Mouse (Mus musculus) intestine, embryonic 15.5 days (tissue): ENCODE results near the gene Serpinb1c. TPM values are rescaled to one million over a fixed set of nuclear protein-coding genes. Genes with fewer than 3 reads are reported as not detected.

ENCODE experiments used
- ATAC-seq: fragments of 200-750 bp; cut with Nextera tagmentation; 2 replicates; pipeline ENCODE4 v1.8.0; 2017; ENCODE audit warnings: moderate TSS enrichment, moderate library complexity
- H3K27ac ChIP-seq: fragments of 300-500 bp; sonication (generic); 2 replicates; pipeline ENCODE4 v1.5.1; 2015; ENCODE audit warnings: mild to moderate bottlenecking, inconsistent platforms
- H3K27me3 ChIP-seq: fragments of 300-500 bp; sonication (generic); replicated peaks from 2 replicates; pipeline ENCODE4 v1.6.1; 2015; ENCODE audit warnings: inconsistent platforms
- H3K36me3 ChIP-seq: fragments of 300-500 bp; sonication (generic); 2 replicates; pipeline ENCODE4 v1.6.1; 2015; ENCODE audit warnings: inconsistent platforms
- H3K4me1 ChIP-seq: fragments of 300-500 bp; sonication (generic); replicated peaks from 2 replicates; pipeline ENCODE4 v1.6.1; 2015; ENCODE audit warnings: inconsistent platforms
- H3K4me2 ChIP-seq: fragments of 300-500 bp; sonication (generic); replicated peaks from 2 replicates; pipeline ENCODE4 v1.6.1; 2015; ENCODE audit warnings: mild to moderate bottlenecking, inconsistent platforms
- H3K4me3 ChIP-seq: fragments of 300-500 bp; sonication (generic); replicated peaks from 2 replicates; pipeline ENCODE4 v1.5.1; 2015; ENCODE audit warnings: inconsistent platforms
- H3K9ac ChIP-seq: fragments of 300-500 bp; sonication (generic); 2 replicates; pipeline ENCODE4 v1.6.1; 2015; ENCODE audit warnings: inconsistent platforms
- H3K9me3 ChIP-seq: fragments of 300-500 bp; sonication (generic); 2 replicates; pipeline ENCODE4 v1.6.1; 2016; ENCODE audit warnings: inconsistent platforms
- WGBS: fragments of 180-500 bp; shearing (Covaris S2); methylation state at CpG from one replicate; pipeline ENCODE4 v1.1.7; 2015; 5-methylcytosine and 5-hydroxymethylcytosine counted together
- polyA plus RNA-seq: library from polyadenylated mRNA; unstranded; fragments of >200 nt; fragmentation: Nextera tagmentation; extraction: Ambion mirVana; gene quantifications from 2 replicates; pipeline ENCODE4 v1.2.1, GENCODE M21; 2015

The Serpinb1c gene
- polyA plus RNA-seq, 1 experiment from 2014 or later = not detected

DNA sequence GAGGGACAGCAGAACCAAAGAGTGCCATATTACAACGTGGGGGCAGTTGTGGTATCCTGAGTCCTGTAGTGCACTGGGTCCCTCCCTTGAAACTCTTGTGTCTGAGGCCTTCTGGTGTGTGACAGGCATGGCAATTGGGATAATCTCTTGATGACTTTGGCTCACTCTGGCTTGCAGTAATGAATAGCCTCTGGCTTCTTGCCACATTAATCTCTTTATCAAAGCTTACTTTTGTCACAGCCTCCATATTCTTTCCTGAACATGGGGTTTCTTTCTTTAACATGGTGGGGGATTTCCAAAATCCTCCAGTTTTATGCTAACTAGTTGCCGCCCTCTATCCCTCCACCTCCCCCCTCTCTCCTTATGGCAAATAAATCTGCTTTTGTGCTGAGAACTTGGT is 44.9 kb downstream of the Serpinb1c start:
- H3K36me3 ChIP-seq = no peaks in the 10 kb centered on the region

DNA sequence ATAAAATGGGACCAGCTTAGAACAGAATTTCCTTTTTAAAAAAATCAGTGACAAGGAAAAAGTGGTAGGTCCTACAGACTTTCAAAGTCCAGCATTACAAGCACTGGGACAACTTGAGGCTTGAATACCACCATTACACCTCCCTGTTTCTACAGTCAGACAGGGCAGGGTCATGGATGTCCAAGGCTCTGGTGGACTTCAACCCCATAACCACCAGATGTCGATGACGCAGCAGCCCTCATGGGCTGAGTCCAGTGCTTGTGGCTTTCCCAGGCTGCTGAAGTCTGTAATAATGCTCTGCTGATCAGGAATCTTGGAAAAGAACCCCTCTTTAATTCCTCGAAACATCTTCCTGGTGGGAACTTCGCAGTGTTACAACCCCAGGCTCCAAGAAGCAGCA is 45.5 kb downstream of the Serpinb1c start:
- Histone ChIP-seq H3K4me3 (no peak overlapping the region), H3K4me2 (no peak overlapping the region), H3K36me3 (no peaks in the 10 kb centered on the region), H3K9me3 (no peaks in the 10 kb centered on the region), H3K27me3 (no peaks in the 10 kb centered on the region), H3K4me1 (peaks cover 18% of the 10 kb centered on the region; the same call in 1 of the 2 replicates), H3K27ac (no peak overlapping the region), H3K9ac (no peak overlapping the region)
- ATAC-seq = no peak
- WGBS = 93% methylated on average over 4 of the region's 4 CpGs

More for the DNA sequence above, 44.9 kb downstream of the Serpinb1c start:
- Histone ChIP-seq H3K9ac (no peak overlapping the region), H3K27me3 (no peaks in the 10 kb centered on the region), H3K4me3 (no peak overlapping the region), H3K4me2 (no peak overlapping the region), H3K9me3 (no peaks in the 10 kb centered on the region), H3K27ac (no peak overlapping the region), H3K4me1 (peaks cover 18% of the 10 kb centered on the region; the same call in 1 of the 2 replicates)
- WGBS = 81% methylated on average over 2 of the region's 2 CpGs
- ATAC-seq = no peak

DNA sequence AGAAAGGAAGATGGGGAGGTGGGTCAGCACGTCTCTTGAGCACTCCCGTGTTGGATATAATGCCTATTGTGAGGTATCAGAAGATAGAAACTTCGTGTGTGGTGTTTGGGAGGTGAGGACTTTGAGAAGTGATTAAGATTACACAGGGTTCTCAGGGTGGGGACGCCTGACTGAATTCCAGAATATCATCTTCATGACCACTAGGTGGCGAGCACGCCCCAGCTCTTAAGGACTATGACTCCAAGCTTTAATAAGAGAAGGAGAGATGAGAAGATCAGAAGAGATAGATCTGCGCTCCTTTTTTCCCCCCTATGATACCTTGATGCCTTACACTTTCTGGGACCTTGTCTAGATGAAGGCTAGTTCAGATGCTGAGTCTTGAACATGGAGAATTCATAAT is 46.0 kb downstream of the Serpinb1c start:
- Histone ChIP-seq H3K27ac (no peak overlapping the region), H3K36me3 (no peaks in the 10 kb centered on the region), H3K4me2 (no peak overlapping the region), H3K4me3 (no peak overlapping the region), H3K9me3 (no peaks in the 10 kb centered on the region), H3K9ac (no peak overlapping the region), H3K4me1 (peaks cover 18% of the 10 kb centered on the region; the same call in 1 of the 2 replicates), H3K27me3 (no peaks in the 10 kb centered on the region)
- ATAC-seq = no peak
- 15% methylated on average over 7 of the region's 7 CpGs for WGBS

DNA sequence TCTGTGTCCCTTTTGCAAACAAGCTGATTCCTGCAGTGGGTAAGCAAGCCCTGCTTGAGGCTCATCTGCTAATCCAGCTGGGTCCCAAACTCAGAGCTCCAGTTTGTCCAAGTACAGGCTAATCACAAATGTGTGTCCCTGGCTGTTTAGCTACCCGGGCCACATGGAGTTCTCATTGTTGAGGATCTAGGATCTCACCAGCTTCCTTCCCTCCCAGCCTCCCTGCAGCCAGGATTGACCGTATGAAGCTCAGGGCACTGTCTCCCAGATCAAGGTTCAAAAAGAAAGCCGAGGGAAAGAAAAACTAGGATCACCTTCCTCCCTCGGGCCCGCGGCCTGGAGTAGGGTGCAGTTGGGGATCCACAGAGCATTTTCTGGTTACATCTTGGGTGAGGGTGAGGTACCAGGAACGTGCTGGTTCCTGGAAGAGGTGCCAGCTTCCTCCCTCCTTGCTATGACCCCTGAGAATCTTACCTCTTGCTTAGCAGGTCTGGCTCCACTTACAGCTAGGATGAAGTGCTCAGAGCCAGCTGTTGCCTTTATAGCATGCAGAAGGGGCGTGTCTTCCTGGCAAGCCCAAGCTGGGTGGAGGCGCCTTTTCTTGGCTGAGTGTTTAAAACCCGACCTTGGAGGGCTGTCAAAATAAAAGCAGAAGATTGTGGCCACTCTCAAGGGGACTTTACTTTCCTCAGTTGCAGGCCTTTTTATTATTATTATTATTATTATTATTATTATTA is 47.2 kb downstream of the Serpinb1c start, which contains the start of gene Serpinb1a:
TSS of gene Serpinb1a (minus strand) at position 518 of the 737 bp plus-strand sequence.
- H3K4me3 ChIP-seq = peak within 1 kb of the TSS; percentile 27
- no peaks in the 10 kb centered on the region for H3K27me3 ChIP-seq
- ATAC-seq = peak; percentile 67
- H3K9ac ChIP-seq = peak within 1 kb of the TSS; percentile 34; the same call in 1 of the 2 replicates
- peak within 1 kb of the TSS; percentile 96 for H3K27ac ChIP-seq
- peaks cover 18% of the 10 kb centered on the region; the same call in 1 of the 2 replicates for H3K4me1 ChIP-seq
- H3K4me2 ChIP-seq = peak within 1 kb of the TSS; percentile 45
- H3K36me3 ChIP-seq = no peaks in the 10 kb centered on the region
- H3K9me3 ChIP-seq = no peaks in the 10 kb centered on the region
- WGBS = 38% methylated on average over 10 of the region's 10 CpGs

DNA sequence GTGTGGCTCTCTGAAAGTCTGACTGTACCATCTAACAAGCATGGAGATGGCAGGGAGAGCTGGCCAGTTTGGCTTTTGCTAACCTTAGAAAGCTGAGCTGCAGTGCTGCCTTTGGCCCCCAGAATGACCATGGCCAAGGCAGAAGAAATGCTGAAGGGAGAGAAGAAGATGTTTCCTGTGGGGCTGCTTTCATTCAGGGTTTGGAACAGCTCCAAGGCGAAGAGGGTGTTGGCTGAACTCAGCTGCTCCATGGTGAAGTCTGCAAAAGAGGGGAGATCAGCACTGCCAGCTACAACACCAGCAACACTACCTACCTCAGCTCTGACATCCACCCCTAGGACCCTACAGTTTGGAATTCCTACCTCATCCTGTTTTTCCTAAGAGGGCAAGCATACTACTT is 47.9 kb downstream of the Serpinb1c start:
- no peaks in the 10 kb centered on the region for H3K27me3 ChIP-seq
- H3K36me3 ChIP-seq = no peaks in the 10 kb centered on the region
- peak overlapping the region; percentile 45 for H3K4me2 ChIP-seq
- ATAC-seq = peak; percentile 19; the same call in 1 of the 2 replicates
- H3K4me1 ChIP-seq = peaks cover 18% of the 10 kb centered on the region; the same call in 1 of the 2 replicates
- no peaks in the 10 kb centered on the region for H3K9me3 ChIP-seq
- H3K9ac ChIP-seq = no peak overlapping the region
- H3K4me3 ChIP-seq = peak overlapping the region; percentile 27
- WGBS = 57% methylated on average over 1 of the region's 1 CpGs
- peak overlapping the region; percentile 96 for H3K27ac ChIP-seq

DNA sequence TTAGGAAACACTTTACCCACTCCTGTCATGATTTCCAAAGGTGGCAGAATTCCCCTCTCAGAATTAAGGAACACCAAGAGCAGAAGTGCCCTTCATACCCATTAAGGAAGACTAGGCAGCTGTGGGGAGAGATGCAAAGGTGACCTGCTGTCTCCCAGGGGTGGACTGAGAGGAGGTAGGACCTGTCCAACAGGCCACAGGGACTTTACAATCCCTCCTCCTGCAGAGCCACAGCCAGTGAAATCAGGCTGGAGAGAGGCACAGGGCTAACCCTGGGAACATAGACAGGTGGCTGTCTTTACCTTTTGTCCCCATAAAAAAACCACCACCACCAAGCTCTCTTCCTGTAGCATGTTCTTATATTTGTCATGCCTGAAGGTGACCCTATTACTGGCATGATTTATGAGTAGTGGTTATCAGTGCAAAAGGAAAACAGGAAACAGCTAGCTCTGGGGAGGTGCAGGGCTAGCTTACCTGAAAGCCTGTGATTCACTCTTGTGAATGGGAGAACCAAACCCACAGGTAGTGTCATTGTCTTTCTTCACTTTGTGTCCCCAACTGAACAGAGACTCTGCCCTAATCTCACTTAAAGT is 48.4 kb downstream of the Serpinb1c start:
- peak; percentile 83 for ATAC-seq
- H3K9me3 ChIP-seq = no peaks in the 10 kb centered on the region
- H3K27me3 ChIP-seq = no peaks in the 10 kb centered on the region
- H3K27ac ChIP-seq = peak overlapping the region; percentile 96
- H3K4me2 ChIP-seq = peak overlapping the region; percentile 45
- no peak overlapping the region for H3K9ac ChIP-seq
- peaks cover 18% of the 10 kb centered on the region; the same call in 1 of the 2 replicates for H3K4me1 ChIP-seq
- H3K4me3 ChIP-seq = peak overlapping the region; percentile 27; the same call in 1 of the 2 replicates
- H3K36me3 ChIP-seq = no peaks in the 10 kb centered on the region

DNA sequence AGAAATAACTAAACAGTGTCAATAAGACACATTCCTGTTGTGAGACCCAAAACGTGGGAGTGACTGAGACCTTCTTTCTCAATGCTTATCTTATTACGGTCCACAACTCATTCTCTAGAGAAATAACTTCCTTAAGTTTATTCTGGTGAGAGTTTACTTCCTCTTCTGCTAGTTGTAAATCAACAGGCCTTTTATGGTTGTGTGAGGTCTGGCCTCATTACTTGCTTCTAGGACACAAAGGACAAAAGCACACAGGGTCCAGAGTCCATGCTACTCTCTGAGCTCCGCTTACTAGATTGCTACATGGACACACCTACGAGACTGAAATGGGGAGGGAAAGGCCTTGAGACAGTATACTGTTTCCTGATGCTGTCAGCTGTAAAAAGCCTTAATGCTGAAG is 48.9 kb downstream of the Serpinb1c start:
- Histone ChIP-seq H3K36me3 (no peaks in the 10 kb centered on the region), H3K27me3 (no peaks in the 10 kb centered on the region), H3K9ac (no peak overlapping the region), H3K4me1 (peaks cover 18% of the 10 kb centered on the region; the same call in 1 of the 2 replicates), H3K4me3 (no peak overlapping the region), H3K9me3 (no peaks in the 10 kb centered on the region), H3K4me2 (peak overlapping the region; percentile 45), H3K27ac (peak overlapping the region; percentile 96)
- ATAC-seq = peak; percentile 92
- WGBS = 19% methylated on average over 4 of the region's 4 CpGs

DNA sequence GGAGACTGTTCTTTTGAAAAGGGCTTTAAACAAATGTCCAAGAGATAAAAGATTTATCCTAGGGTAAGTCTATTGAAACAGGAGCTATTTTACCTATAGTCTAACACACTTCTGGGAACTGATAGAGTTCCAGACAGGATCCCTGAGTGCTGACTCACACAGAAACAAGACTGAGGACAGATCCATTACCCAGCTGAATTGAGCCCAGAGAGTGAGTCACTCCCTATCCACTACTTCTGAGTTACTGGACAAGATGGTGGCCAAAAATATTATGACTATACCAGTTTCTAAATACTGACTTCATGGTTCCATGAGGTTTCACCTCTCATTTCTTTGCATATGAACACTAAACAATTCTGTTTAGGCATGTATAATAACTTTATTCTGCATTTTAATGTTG is 51.8 kb downstream of the Serpinb1c start:
- ATAC-seq = no peak
- Histone ChIP-seq H3K36me3 (no peaks in the 10 kb centered on the region), H3K9me3 (no peaks in the 10 kb centered on the region), H3K4me2 (no peak overlapping the region), H3K9ac (no peak overlapping the region), H3K4me3 (no peak overlapping the region), H3K27ac (no peak overlapping the region), H3K4me1 (peaks cover 16% of the 10 kb centered on the region; the same call in 1 of the 2 replicates), H3K27me3 (no peaks in the 10 kb centered on the region)

DNA sequence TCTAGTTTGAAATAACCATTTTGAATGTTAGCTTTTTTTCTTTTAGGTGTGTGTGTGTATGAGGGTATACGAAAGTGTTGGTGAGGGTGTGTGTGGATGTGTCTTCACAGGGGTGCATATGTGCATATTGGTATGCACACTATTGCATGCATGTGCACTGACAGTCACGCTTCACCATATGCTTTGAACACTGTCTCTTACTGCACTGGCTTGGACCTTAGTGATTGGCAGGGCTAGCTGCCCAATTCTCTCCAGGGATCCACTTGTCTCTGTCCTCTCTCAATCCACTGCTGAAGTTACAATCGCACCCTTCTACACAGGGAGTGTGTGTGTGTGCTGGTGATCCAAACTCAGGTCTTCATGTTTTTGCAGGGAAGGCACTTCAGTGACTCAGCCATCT is 56.7 kb downstream of the Serpinb1c start:
- H3K27me3 ChIP-seq = no peaks in the 10 kb centered on the region
- H3K4me1 ChIP-seq = no peaks in the 10 kb centered on the region
- ATAC-seq = no peak
- no peak overlapping the region for H3K4me3 ChIP-seq
- no peak overlapping the region for H3K4me2 ChIP-seq
- H3K36me3 ChIP-seq = no peaks in the 10 kb centered on the region
- H3K9ac ChIP-seq = no peak overlapping the region
- H3K9me3 ChIP-seq = no peaks in the 10 kb centered on the region
- 91% methylated on average over 3 of the region's 3 CpGs for WGBS
- no peak overlapping the region for H3K27ac ChIP-seq

DNA sequence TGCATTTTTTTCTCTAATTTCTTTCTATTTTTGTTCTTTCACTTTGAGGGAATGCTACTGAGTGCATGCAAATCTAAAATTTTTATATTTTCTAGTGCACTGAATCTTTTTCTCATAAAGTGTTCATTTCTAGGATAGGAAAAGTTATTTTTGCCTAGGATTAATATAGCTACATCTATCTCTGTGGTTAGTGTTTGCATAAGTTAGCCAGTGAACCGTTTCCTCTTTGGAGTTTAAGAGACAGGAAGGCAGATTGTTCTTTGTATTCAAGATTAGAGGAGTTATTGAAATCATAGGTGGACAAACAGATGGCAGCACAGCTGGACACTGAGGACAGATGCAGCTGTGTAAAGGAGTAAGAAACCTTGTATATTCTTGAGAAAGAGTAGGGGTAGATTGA is 58.7 kb downstream of the Serpinb1c start:
- WGBS = 43% methylated on average over 1 of the region's 1 CpGs

DNA sequence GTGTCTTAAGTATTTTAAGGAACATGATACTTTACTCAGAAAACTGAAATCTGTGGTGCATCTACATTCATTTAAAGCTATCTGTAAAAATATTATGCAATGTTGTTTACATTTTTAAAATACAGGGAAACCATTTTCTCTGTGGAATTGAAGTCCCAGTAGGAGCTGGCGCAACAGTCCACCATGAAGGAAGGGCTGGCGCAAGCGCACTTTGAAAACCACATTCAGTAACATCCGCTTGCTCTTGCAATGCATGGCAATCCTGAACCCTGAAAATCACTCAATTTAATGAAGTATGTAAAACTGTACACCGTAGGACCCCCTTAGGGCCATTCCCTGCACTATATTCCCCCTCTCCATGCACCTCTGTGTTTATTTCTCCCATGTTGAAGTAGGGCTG is 63.5 kb downstream of the Serpinb1c start:
- ATAC-seq = no peak
- H3K9ac ChIP-seq = no peak overlapping the region
- no peaks in the 10 kb centered on the region for H3K36me3 ChIP-seq
- H3K4me2 ChIP-seq = no peak overlapping the region
- 92% methylated on average over 5 of the region's 5 CpGs for WGBS
- no peaks in the 10 kb centered on the region for H3K9me3 ChIP-seq
- no peaks in the 10 kb centered on the region for H3K27me3 ChIP-seq
- H3K4me3 ChIP-seq = no peak overlapping the region
- H3K27ac ChIP-seq = no peak overlapping the region
- 0 out of 2 replicates have a peak, but pooled peaks cover 6% of the 10 kb centered on the region for H3K4me1 ChIP-seq

More for the DNA sequence above, 58.7 kb downstream of the Serpinb1c start:
- Histone ChIP-seq H3K27ac (no peak overlapping the region), H3K4me1 (no peaks in the 10 kb centered on the region), H3K27me3 (no peaks in the 10 kb centered on the region), H3K36me3 (no peaks in the 10 kb centered on the region), H3K4me2 (no peak overlapping the region), H3K4me3 (no peak overlapping the region), H3K9ac (no peak overlapping the region), H3K9me3 (no peaks in the 10 kb centered on the region)
- ATAC-seq = no peak

DNA sequence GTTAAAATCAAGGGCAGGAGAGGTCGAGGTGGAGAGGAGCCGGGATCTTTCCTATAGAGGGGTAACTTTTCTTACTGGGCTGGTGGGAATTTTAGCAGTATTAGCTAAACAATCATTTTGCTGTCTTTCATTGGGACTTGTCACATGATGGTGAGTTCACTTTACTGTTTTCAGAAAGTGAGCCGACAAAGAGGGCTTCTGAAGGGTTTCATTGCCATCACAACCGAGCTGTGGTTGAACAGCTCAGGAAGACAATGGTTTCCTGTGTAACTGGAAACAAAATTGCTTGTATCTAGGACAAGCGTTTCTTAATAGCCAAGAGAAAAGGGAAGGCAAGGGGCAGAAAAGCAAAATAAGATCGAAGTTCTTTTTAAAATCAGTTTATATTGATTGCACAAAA is 64.8 kb downstream of the Serpinb1c start:
- Histone ChIP-seq H3K36me3 (no peaks in the 10 kb centered on the region), H3K4me3 (no peak overlapping the region), H3K9ac (no peak overlapping the region), H3K4me2 (no peak overlapping the region), H3K27ac (no peak overlapping the region), H3K27me3 (no peaks in the 10 kb centered on the region), H3K4me1 (0 out of 2 replicates have a peak, but pooled peaks cover 6% of the 10 kb centered on the region), H3K9me3 (no peaks in the 10 kb centered on the region)
- WGBS = 74% methylated on average over 6 of the region's 6 CpGs
- ATAC-seq = no peak
